Mouse (Mus musculus): Measurements from ENCODE around the gene Pip4k2b.

The Pip4k2b gene

DNA sequence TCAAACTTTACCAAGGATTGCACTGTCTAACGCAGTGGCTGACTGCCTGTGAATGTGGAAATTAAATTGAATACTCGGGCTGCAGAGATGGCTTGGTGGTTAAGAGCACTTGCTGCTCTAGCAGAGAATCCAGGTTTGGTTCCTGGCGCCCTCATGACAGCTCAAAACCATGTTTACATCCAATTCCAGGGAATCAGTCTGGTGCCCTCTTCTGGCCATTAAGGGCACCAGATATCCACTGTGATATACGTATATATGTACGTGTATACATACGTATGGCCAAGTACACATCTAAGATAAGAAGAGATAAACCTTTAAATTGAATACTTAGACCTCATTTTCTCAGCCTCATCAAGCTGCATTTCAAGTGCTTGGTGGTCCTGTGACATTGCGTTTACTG is 78.3 kb downstream of the Pip4k2b start:
- no peak for DNase-seq (ENCODE audit: low spot score in 2 of 2)

DNA sequence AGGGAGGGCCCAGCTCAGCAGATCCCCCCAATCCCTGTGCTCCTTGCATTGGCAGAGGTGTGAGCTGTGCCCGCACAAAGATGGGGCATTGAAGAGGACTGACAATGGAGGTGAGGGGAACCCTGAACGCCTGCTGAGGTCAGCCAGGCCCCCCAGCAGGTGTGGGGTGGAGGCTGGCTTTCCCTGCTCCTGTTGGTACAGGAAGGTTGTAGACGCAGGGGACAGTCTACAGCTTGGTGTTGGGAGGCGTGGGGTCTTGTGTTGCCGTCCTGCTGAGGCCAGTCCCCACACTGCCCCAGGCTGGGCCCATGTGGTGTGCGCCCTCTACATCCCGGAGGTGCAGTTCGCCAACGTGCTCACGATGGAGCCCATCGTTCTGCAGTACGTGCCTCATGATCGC is 79.1 kb downstream of the Pip4k2b start:
- no peak for DNase-seq (ENCODE audit: low spot score in 2 of 2)

Data from frontal cortex, postnatal 25 days (tissue).